Mouse (Mus musculus) embryonic facial prominence, embryonic 12.5 days (tissue): ENCODE measurements at regions not wholly inside any gene's neighbourhood (a gene's known extent, or its start where the extent isn't known, plus 50 kb on each side); places are given as distances from the start of the nearest gene placed in this dataset.
"Not testable (repeated sequence)": the region's sequence is repeated elsewhere in the genome, so short reads cannot be mapped to it uniquely, and the experiment has no call there.

ENCODE experiments used
- ATAC-seq: fragments of 200-750 bp; cut with Nextera tagmentation; 2 replicates; pipeline ENCODE4 v1.8.0; 2017; ENCODE audit not compliant: insufficient number of reproducible peaks, insufficient read depth, low FRiP score, low TSS enrichment
- H3K27ac ChIP-seq: fragments of 300-500 bp; sonication (generic); 2 replicates; pipeline ENCODE4 v1.5.1; 2016; ENCODE audit warnings: mild to moderate bottlenecking
- H3K27me3 ChIP-seq: fragments of 300-500 bp; sonication (generic); 2 replicates; pipeline ENCODE4 v1.6.1; 2016; ENCODE audit warnings: mild to moderate bottlenecking, moderate library complexity
- H3K36me3 ChIP-seq: fragments of 300-500 bp; sonication (generic); 2 replicates; pipeline ENCODE4 v1.6.1; 2016; ENCODE audit warnings: mild to moderate bottlenecking
- H3K4me1 ChIP-seq: fragments of 300-500 bp; sonication (generic); 2 replicates; pipeline ENCODE4 v1.6.1; 2016
- H3K4me2 ChIP-seq: fragments of 300-500 bp; sonication (generic); replicated peaks from 2 replicates; pipeline ENCODE4 v1.6.1; 2016; ENCODE audit warnings: mild to moderate bottlenecking, moderate library complexity
- H3K4me3 ChIP-seq: fragments of 300-500 bp; sonication (generic); 2 replicates; pipeline ENCODE4 v1.5.1; 2016; ENCODE audit warnings: mild to moderate bottlenecking
- H3K9ac ChIP-seq: fragments of 300-500 bp; sonication (generic); 2 replicates; pipeline ENCODE4 v1.6.1; 2016; ENCODE audit warnings: mild to moderate bottlenecking, moderate library complexity
- H3K9me3 ChIP-seq: fragments of 300-500 bp; sonication (generic); 2 replicates; pipeline ENCODE4 v1.6.1; 2016; ENCODE audit warnings: mild to moderate bottlenecking, moderate library complexity
- WGBS: fragments of 180-500 bp; shearing (Covaris S2); methylation state at CpG from one replicate; pipeline ENCODE4 v1.1.7; 2016; 5-methylcytosine and 5-hydroxymethylcytosine counted together

- H3K27ac ChIP-seq: no peak overlapping the region
- no peaks in the 10 kb centered on the region for H3K36me3 ChIP-seq
- 0 out of 2 replicates have a peak, but pooled peaks cover 6% of the 10 kb centered on the region for H3K4me1 ChIP-seq
- H3K9me3 ChIP-seq: no peaks in the 10 kb centered on the region
- no peaks in the 10 kb centered on the region for H3K27me3 ChIP-seq
- H3K4me3 ChIP-seq: no peak overlapping the region
- WGBS: 39% methylated on average over 7 of the region's 7 CpGs
- ATAC-seq: no peak
- H3K4me2 ChIP-seq: no peak overlapping the region
- no peak overlapping the region for H3K9ac ChIP-seq
Measured at GRCm38 (mm10) chr6:14528564-14528963, 226.5 kb downstream of the Ppp1r3a start.

GRCm38 (mm10) chr6:14522742-14523141, 232.3 kb downstream of the Ppp1r3a start:
- 25% methylated on average over 2 of the region's 2 CpGs for WGBS
- ATAC-seq: no peak

GRCm38 (mm10) chr6:14521321-14521720, 233.8 kb downstream of the Ppp1r3a start:
- no peak overlapping the region for H3K4me2 ChIP-seq
- no peaks in the 10 kb centered on the region for H3K27me3 ChIP-seq
- H3K4me1 ChIP-seq: no peaks in the 10 kb centered on the region
- H3K27ac ChIP-seq: no peak overlapping the region
- H3K9me3 ChIP-seq: no peaks in the 10 kb centered on the region
- no peak for ATAC-seq
- 73% methylated on average over 1 of the region's 1 CpGs for WGBS
- no peak overlapping the region for H3K4me3 ChIP-seq
- H3K9ac ChIP-seq: no peak overlapping the region
- H3K36me3 ChIP-seq: no peaks in the 10 kb centered on the region

More at GRCm38 (mm10) chr6:14522742-14523141, 232.3 kb downstream of the Ppp1r3a start:
- H3K4me2 ChIP-seq: no peak overlapping the region
- H3K27ac ChIP-seq: no peak overlapping the region
- H3K9me3 ChIP-seq: no peaks in the 10 kb centered on the region
- no peaks in the 10 kb centered on the region for H3K36me3 ChIP-seq
- no peak overlapping the region for H3K4me3 ChIP-seq
- H3K9ac ChIP-seq: no peak overlapping the region
- H3K4me1 ChIP-seq: no peaks in the 10 kb centered on the region
- H3K27me3 ChIP-seq: no peaks in the 10 kb centered on the region

GRCm38 (mm10) chr6:14504171-14504570, 250.9 kb downstream of the Ppp1r3a start:
- Histone ChIP-seq H3K27me3 (no peaks in the 10 kb centered on the region), H3K27ac (no peak overlapping the region), H3K9ac (no peak overlapping the region), H3K9me3 (no peaks in the 10 kb centered on the region), H3K4me2 (no peak overlapping the region), H3K4me1 (no peaks in the 10 kb centered on the region), H3K4me3 (no peak overlapping the region), H3K36me3 (no peaks in the 10 kb centered on the region)
- ATAC-seq: no peak
- 65% methylated on average over 1 of the region's 1 CpGs for WGBS

- no peak overlapping the region for H3K4me2 ChIP-seq
- H3K9ac ChIP-seq: no peak overlapping the region
- no peak overlapping the region for H3K4me3 ChIP-seq
- no peaks in the 10 kb centered on the region for H3K36me3 ChIP-seq
- WGBS: 83% methylated on average over 2 of the region's 2 CpGs
- H3K27ac ChIP-seq: no peak overlapping the region
- no peaks in the 10 kb centered on the region for H3K27me3 ChIP-seq
- H3K4me1 ChIP-seq: no peaks in the 10 kb centered on the region
- no peak for ATAC-seq
- no peaks in the 10 kb centered on the region for H3K9me3 ChIP-seq
Measured at GRCm38 (mm10) chr6:14500663-14501062, 254.4 kb downstream of the Ppp1r3a start.

GRCm38 (mm10) chr6:14499882-14500281, 255.2 kb downstream of the Ppp1r3a start:
- not testable (repeated sequence) for H3K9me3 ChIP-seq, H3K4me1 ChIP-seq, ATAC-seq, H3K9ac ChIP-seq, H3K4me2 ChIP-seq, H3K36me3 ChIP-seq, H3K27ac ChIP-seq, H3K4me3 ChIP-seq, H3K27me3 ChIP-seq
- 56% methylated on average over 1 of the region's 1 CpGs for WGBS

- H3K4me2 ChIP-seq, H3K27me3 ChIP-seq, H3K4me1 ChIP-seq, H3K9ac ChIP-seq, H3K4me3 ChIP-seq, H3K27ac ChIP-seq, H3K36me3 ChIP-seq, ATAC-seq, H3K9me3 ChIP-seq: not testable (repeated sequence)
- 74% methylated on average over 3 of the region's 3 CpGs for WGBS
Measured at GRCm38 (mm10) chr6:14486642-14487041, 268.4 kb downstream of the Ppp1r3a start.

GRCm38 (mm10) chr6:14456394-14456793, 298.7 kb downstream of the Ppp1r3a start:
- no peak overlapping the region for H3K4me2 ChIP-seq
- no peak overlapping the region for H3K4me3 ChIP-seq
- no peaks in the 10 kb centered on the region for H3K4me1 ChIP-seq
- H3K9ac ChIP-seq: no peak overlapping the region
- H3K36me3 ChIP-seq: no peaks in the 10 kb centered on the region
- WGBS: 81% methylated on average over 1 of the region's 1 CpGs
- ATAC-seq: no peak
- H3K9me3 ChIP-seq: 0 out of 2 replicates have a peak, but pooled peaks cover 7% of the 10 kb centered on the region
- no peaks in the 10 kb centered on the region for H3K27me3 ChIP-seq
- no peak overlapping the region for H3K27ac ChIP-seq

GRCm38 (mm10) chr6:14453321-14453720, 301.8 kb downstream of the Ppp1r3a start:
- WGBS: 82% methylated on average over 3 of the region's 3 CpGs
- not testable (repeated sequence) for H3K4me2 ChIP-seq, H3K4me1 ChIP-seq, H3K27ac ChIP-seq, H3K9ac ChIP-seq, H3K4me3 ChIP-seq, H3K36me3 ChIP-seq, H3K9me3 ChIP-seq, H3K27me3 ChIP-seq, ATAC-seq

GRCm38 (mm10) chr6:14431751-14432150, 323.3 kb downstream of the Ppp1r3a start:
- 81% methylated on average over 1 of the region's 1 CpGs for WGBS
- no peak for ATAC-seq

GRCm38 (mm10) chr6:14409772-14410171, 345.3 kb downstream of the Ppp1r3a start:
- Histone ChIP-seq H3K27me3 (no peaks in the 10 kb centered on the region), H3K4me2 (no peak overlapping the region), H3K36me3 (no peaks in the 10 kb centered on the region), H3K27ac (no peak overlapping the region), H3K9me3 (no peaks in the 10 kb centered on the region), H3K4me3 (no peak overlapping the region), H3K4me1 (no peaks in the 10 kb centered on the region), H3K9ac (no peak overlapping the region)
- 42% methylated on average over 4 of the region's 4 CpGs for WGBS
- no peak for ATAC-seq

More at GRCm38 (mm10) chr6:14431751-14432150, 323.3 kb downstream of the Ppp1r3a start:
- H3K9me3 ChIP-seq: no peaks in the 10 kb centered on the region
- no peak overlapping the region for H3K9ac ChIP-seq
- H3K4me2 ChIP-seq: no peak overlapping the region
- H3K4me1 ChIP-seq: no peaks in the 10 kb centered on the region
- no peak overlapping the region for H3K27ac ChIP-seq
- H3K36me3 ChIP-seq: no peaks in the 10 kb centered on the region
- no peaks in the 10 kb centered on the region for H3K27me3 ChIP-seq
- H3K4me3 ChIP-seq: no peak overlapping the region

GRCm38 (mm10) chr6:14407754-14408153, 347.3 kb downstream of the Ppp1r3a start:
- H3K4me3 ChIP-seq: no peak overlapping the region
- no peak overlapping the region for H3K27ac ChIP-seq
- H3K9me3 ChIP-seq: no peaks in the 10 kb centered on the region
- 64% methylated on average over 1 of the region's 1 CpGs for WGBS
- H3K4me2 ChIP-seq: no peak overlapping the region
- no peak overlapping the region for H3K9ac ChIP-seq
- no peak for ATAC-seq
- no peaks in the 10 kb centered on the region for H3K27me3 ChIP-seq
- H3K36me3 ChIP-seq: no peaks in the 10 kb centered on the region
- no peaks in the 10 kb centered on the region for H3K4me1 ChIP-seq

- Histone ChIP-seq H3K27me3 (no peaks in the 10 kb centered on the region), H3K9ac (no peak overlapping the region), H3K4me3 (no peak overlapping the region), H3K9me3 (no peaks in the 10 kb centered on the region), H3K4me1 (no peaks in the 10 kb centered on the region), H3K27ac (no peak overlapping the region), H3K4me2 (no peak overlapping the region), H3K36me3 (no peaks in the 10 kb centered on the region)
- WGBS: 85% methylated on average over 5 of the region's 5 CpGs
- no peak for ATAC-seq
Measured at GRCm38 (mm10) chr6:14358280-14358679, 396.8 kb downstream of the Ppp1r3a start.
